Mouse (Mus musculus): ENCODE measurements around the gene Gm45837.

- TF ChIP-seq CTCF (conservative IDR thresholded peaks at IDR 0.05; ENCODE audit: low read length): no peak
- no peak for TF ChIP-seq POU5F1 (IDR thresholded peaks at IDR 0.05; ENCODE audit: borderline replicate concordance, low read length)
These were observed 131.0 kb downstream of the Gm45837 start for GRCm38 (mm10) chr7:101541734-101542133.

Measured in E14TG2a.4 (cell line).